Mouse (Mus musculus): ENCODE data around the gene Prss45.
A peak's percentile ranks its signal among the peaks of the same experiment; 100 is the strongest.

Gene Prss45

GRCm38 (mm10) chr9:110857781-110858472, 23.5 kb downstream of the Prss45 start, which contains the start of gene Prss50:
TSS of gene Prss50 (plus strand) at chr9:110857967.
- peak in 1 of 2 experiments; percentile 30 for DNase-seq (ENCODE audit: low spot score in 2 of 2)

GRCm38 (mm10) chr9:110858523-110858922, 24.1 kb downstream of the Prss45 start:
- DNase-seq (ENCODE audit: low spot score in 2 of 2), result no peak

- DNase-seq (ENCODE audit: low spot score in 2 of 2), result no peak
Measured at GRCm38 (mm10) chr9:110858967-110859596, 24.7 kb downstream of the Prss45 start.

GRCm38 (mm10) chr9:110871030-110871429, 36.6 kb downstream of the Prss45 start:
- DNase-seq (ENCODE audit: low spot score in 2 of 2), result no peak

GRCm38 (mm10) chr9:110873681-110874659, 39.6 kb downstream of the Prss45 start:
- DNase-seq (ENCODE audit: low spot score in 2 of 2), result no peak

- no peak for DNase-seq (ENCODE audit: low spot score in 2 of 2)
Measured at GRCm38 (mm10) chr9:110874660-110875191, 40.3 kb downstream of the Prss45 start.

GRCm38 (mm10) chr9:110875288-110875695, 40.9 kb downstream of the Prss45 start:
- no peak for DNase-seq (ENCODE audit: low spot score in 2 of 2)

- no peak for DNase-seq (ENCODE audit: low spot score in 2 of 2)
Measured at GRCm38 (mm10) chr9:110877353-110877752, 43.0 kb downstream of the Prss45 start.

GRCm38 (mm10) chr9:110877888-110878287, 43.5 kb downstream of the Prss45 start:
- no peak for DNase-seq (ENCODE audit: low spot score in 2 of 2)

GRCm38 (mm10) chr9:110879191-110879920, 45.0 kb downstream of the Prss45 start, which contains the start of gene Als2cl:
TSS of gene Als2cl (plus strand) at chr9:110879870.
- DNase-seq (ENCODE audit: low spot score in 2 of 2), result no peak

- DNase-seq (ENCODE audit: low spot score in 2 of 2), result peak in 1 of 2 experiments; percentile 54
Measured at GRCm38 (mm10) chr9:110879998-110880561, 45.7 kb downstream of the Prss45 start, which contains the start of gene Tmie. TSS of gene Tmie (minus strand) at chr9:110880113.

GRCm38 (mm10) chr9:110880772-110881171, 46.4 kb downstream of the Prss45 start:
- DNase-seq (ENCODE audit: low spot score in 2 of 2), result no peak

GRCm38 (mm10) chr9:110881953-110882352, 47.6 kb downstream of the Prss45 start:
- no peak for DNase-seq (ENCODE audit: low spot score in 2 of 2)

- DNase-seq (ENCODE audit: low spot score in 2 of 2), result peak; percentile 58 to 67
Measured at GRCm38 (mm10) chr9:110887388-110888303, 53.3 kb downstream of the Prss45 start.

- no peak for DNase-seq (ENCODE audit: low spot score in 2 of 2)
Measured at GRCm38 (mm10) chr9:110888935-110889334, 54.5 kb downstream of the Prss45 start.

- DNase-seq (ENCODE audit: low spot score in 2 of 2), result no peak
Measured at GRCm38 (mm10) chr9:110890026-110890783, 55.8 kb downstream of the Prss45 start.
